Mouse (Mus musculus) embryonic facial prominence, embryonic 11.5 days (tissue): ENCODE results near the gene Krt77. TPM values are rescaled to one million over a fixed set of nuclear protein-coding genes. Genes with fewer than 3 reads are reported as not detected.

Experiments used
- ATAC-seq: fragments of 200-750 bp; cut with Nextera tagmentation; replicated peaks from 2 replicates; pipeline ENCODE4 v1.8.0; 2017; ENCODE audit warnings: low read depth; ENCODE audit not compliant: insufficient number of reproducible peaks, low FRiP score, low TSS enrichment
- DNase-seq: peaks from one replicate; pipeline ENCODE4 v3.0.0-alpha.2; 2015; ENCODE audit warnings: low spot score
- H3K27ac ChIP-seq: fragments of 300-500 bp; sonication (generic); replicated peaks from 2 replicates; pipeline ENCODE4 v1.5.1; 2014; ENCODE audit warnings: mild to moderate bottlenecking, low read depth, low read length, control low read depth
- H3K27me3 ChIP-seq: fragments of 300-500 bp; sonication (generic); 2 replicates; pipeline ENCODE4 v1.6.1; 2014; ENCODE audit warnings: mild to moderate bottlenecking, low read length, moderate library complexity, mixed read lengths; ENCODE audit not compliant: control insufficient read depth, insufficient read depth
- H3K36me3 ChIP-seq: fragments of 300-500 bp; sonication (generic); replicated peaks from 2 replicates; pipeline ENCODE4 v1.6.1; 2014; ENCODE audit warnings: low read depth, mild to moderate bottlenecking, low read length, moderate library complexity, mixed read lengths; ENCODE audit not compliant: control insufficient read depth, insufficient read depth
- H3K4me1 ChIP-seq: fragments of 300-500 bp; sonication (generic); 2 replicates; pipeline ENCODE4 v1.6.1; 2014; ENCODE audit warnings: low read length, mixed read lengths; ENCODE audit not compliant: control insufficient read depth, insufficient read depth
- H3K4me2 ChIP-seq: fragments of 300-500 bp; sonication (generic); 2 replicates; pipeline ENCODE4 v1.6.1; 2014; ENCODE audit warnings: low read depth, mild to moderate bottlenecking, control low read depth, low read length, moderate library complexity
- H3K4me3 ChIP-seq: fragments of 300-500 bp; sonication (generic); 2 replicates; pipeline ENCODE4 v1.5.1; 2014; ENCODE audit warnings: low read depth, low read length, control low read depth
- H3K9ac ChIP-seq: fragments of 300-500 bp; sonication (generic); replicated peaks from 2 replicates; pipeline ENCODE4 v1.6.1; 2014; ENCODE audit warnings: mild to moderate bottlenecking, control low read depth, low read length
- H3K9me3 ChIP-seq: fragments of 300-500 bp; sonication (generic); replicated peaks from 2 replicates; pipeline ENCODE4 v1.6.1; 2016; ENCODE audit warnings: mild to moderate bottlenecking, low read length, inconsistent platforms, mixed read lengths; ENCODE audit not compliant: control insufficient read depth
- WGBS: fragments of 180-500 bp; shearing (Covaris S2); extraction: QIAGEN DNeasy Blood & Tissue Kit; methylation state at CpG from one replicate; pipeline ENCODE4 v1.1.7; 2014; 5-methylcytosine and 5-hydroxymethylcytosine counted together
- polyA plus RNA-seq: library from polyadenylated mRNA; unstranded; fragments of >200 nt; fragmentation: Nextera tagmentation; extraction: Ambion mirVana; gene quantifications from 2 replicates; pipeline ENCODE4 v1.2.1, GENCODE M21; 2014

Gene Krt77
- polyA plus RNA-seq, 1 experiment from 2014 or later, result not detected

DNA sequence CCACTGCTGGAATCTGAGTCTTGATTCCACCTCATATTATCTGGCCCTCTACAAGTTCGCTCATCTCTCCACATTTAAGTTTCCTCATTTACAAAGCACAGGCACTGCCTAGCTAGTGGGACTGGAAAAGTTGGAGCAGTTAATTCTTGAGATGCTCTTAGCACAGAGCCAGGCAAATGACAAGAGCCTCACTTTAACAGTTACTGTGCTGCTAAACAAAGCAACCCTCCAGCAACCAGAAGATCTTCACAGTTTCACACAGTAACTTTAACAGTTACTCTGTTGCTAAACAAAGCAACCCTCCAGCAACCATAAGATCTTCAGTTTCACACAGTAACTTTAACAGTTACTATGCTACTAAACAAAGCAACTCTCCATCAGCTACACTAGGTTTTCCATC is 4.9 kb upstream of the Krt77 start:
- Histone ChIP-seq H3K36me3 (no peaks in the 10 kb centered on the region), H3K4me1 (no peaks in the 10 kb centered on the region), H3K4me2 (no peak overlapping the region), H3K9me3 (no peaks in the 10 kb centered on the region), H3K27me3 (no peaks in the 10 kb centered on the region), H3K4me3 (no peak overlapping the region), H3K27ac (no peak overlapping the region), H3K9ac (no peak overlapping the region)
- ATAC-seq (no peak), DNase-seq (no peak)
- 82% methylated on average over 1 of the region's 1 CpGs for WGBS

DNA sequence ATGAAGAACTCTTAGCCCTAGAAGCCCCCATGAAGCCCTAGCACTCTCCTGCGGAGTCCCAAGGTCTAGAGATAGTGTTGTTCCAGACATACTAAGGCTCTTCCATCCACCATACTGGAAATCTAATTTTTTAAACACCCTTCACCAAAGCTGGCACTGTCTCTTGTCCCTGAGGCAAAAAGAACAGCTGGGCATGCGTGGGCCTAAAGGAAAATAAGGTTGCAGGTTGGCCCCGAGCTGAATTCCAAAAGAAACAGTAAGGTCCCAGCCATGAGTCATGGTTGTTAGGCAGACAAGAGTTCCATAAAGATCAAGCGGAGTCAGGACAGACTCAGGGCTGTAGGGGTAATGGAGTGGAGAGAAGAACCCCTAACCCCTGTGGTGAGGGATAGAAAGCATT is 3.7 kb upstream of the Krt77 start:
- Histone ChIP-seq H3K9me3 (no peaks in the 10 kb centered on the region), H3K9ac (no peak overlapping the region), H3K4me1 (no peaks in the 10 kb centered on the region), H3K4me2 (no peak overlapping the region), H3K4me3 (no peak overlapping the region), H3K27me3 (no peaks in the 10 kb centered on the region), H3K36me3 (no peaks in the 10 kb centered on the region), H3K27ac (no peak overlapping the region)
- ATAC-seq (no peak), DNase-seq (no peak)
- whole genome bisulfite sequencing, result 64% methylated on average over 4 of the region's 4 CpGs

DNA sequence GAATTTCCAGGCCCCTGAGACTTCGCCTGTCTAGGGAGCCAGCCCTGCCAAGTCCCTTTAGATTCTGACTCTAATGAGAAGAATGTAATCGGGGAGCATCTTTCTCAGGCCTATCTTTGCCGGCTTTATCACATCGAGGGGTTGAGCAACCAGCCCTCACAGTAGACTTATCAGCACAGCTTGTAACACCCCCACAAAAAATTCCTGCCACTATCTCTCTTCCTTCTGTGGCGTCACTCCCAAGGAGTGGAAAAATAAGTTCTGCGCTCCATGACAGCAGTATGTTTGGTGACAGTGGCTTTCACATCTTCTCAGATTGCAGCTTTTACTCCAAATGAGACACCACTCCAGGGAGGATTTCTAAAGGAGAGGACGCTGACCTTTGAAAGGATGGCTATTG is 2.8 kb downstream of the Krt77 start:
- Histone ChIP-seq H3K36me3 (no peaks in the 10 kb centered on the region), H3K4me3 (no peak overlapping the region), H3K4me2 (no peak overlapping the region), H3K27me3 (no peaks in the 10 kb centered on the region), H3K4me1 (no peaks in the 10 kb centered on the region), H3K9me3 (no peaks in the 10 kb centered on the region), H3K27ac (no peak overlapping the region), H3K9ac (no peak overlapping the region)
- DNase-seq, result no peak
- 82% methylated on average over 7 of the region's 7 CpGs for WGBS
- no peak for ATAC-seq

DNA sequence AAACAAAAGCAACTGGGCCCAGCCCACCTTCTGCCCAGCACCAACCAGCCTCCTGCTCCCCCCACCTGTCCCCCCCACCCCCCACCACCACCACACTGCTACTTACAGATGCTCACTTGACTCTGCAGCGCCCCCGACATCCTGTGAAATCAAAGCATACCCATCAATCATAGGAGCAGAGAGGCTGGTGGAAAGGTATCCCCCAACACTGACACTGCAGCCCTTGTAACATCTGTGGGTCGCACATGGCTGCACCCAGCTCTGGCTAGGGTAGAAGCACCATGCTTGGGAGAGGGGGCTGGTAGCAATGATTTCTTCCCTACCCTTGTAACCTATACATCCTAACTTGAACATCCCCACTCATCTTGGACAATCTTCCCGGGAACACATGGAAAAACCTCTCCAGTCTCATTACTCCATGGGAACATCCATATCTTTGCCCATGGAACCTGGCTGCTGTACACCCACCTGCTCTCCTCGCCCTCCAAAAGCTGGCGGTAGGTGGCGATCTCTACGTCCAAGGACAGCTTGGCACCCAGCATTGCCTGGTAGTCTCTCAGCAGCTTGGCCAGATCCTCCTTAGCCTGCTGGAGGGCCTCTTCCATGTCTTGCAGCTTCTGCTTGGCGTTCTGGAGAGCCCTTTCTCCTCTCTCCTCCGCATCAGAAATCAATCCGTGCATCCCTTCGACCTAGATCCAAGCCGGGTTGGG is 8.9 kb downstream of the Krt77 start:
- Histone ChIP-seq H3K36me3 (no peaks in the 10 kb centered on the region), H3K27me3 (peaks cover 15% of the 10 kb centered on the region), H3K9ac (no peak overlapping the region), H3K27ac (no peak overlapping the region), H3K4me3 (no peak overlapping the region), H3K9me3 (no peaks in the 10 kb centered on the region), H3K4me2 (no peak overlapping the region), H3K4me1 (no peaks in the 10 kb centered on the region)
- 59% methylated on average over 13 of the region's 13 CpGs for WGBS
- DNase-seq (peak; percentile 8), ATAC-seq (no peak)

DNA sequence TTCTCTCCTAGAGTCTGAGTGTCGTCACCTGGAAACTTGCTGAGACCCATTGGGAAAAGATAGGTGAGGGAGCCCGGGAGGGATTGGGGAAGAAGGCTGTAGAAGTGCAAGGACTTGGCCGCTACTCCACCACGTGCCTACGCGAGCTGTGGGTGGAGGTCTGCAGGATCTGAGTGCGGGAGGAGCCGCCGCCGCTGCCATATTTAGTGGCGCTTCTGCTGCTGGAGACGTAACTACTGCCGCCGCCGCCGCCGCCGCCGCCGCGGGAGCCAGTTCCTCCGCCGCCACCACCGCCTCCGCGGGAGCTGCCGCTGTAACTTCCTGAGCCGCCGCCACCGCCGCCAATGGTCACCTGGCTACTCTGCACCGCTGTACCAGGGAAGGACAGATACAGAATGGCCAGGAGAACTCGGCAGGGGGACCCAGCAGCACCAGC is 9.8 kb downstream of the Krt77 start:
- DNase-seq, result peak; percentile 55
- Histone ChIP-seq H3K4me2 (peak overlapping the region; percentile 79), H3K4me1 (no peaks in the 10 kb centered on the region), H3K9me3 (no peaks in the 10 kb centered on the region), H3K27ac (no peak overlapping the region), H3K36me3 (no peaks in the 10 kb centered on the region), H3K27me3 (peaks cover 15% of the 10 kb centered on the region), H3K9ac (peak overlapping the region; percentile 54), H3K4me3 (peak overlapping the region; percentile 36)
- under 1% methylated on average over 33 of the region's 33 CpGs for WGBS
- no peak for ATAC-seq

DNA sequence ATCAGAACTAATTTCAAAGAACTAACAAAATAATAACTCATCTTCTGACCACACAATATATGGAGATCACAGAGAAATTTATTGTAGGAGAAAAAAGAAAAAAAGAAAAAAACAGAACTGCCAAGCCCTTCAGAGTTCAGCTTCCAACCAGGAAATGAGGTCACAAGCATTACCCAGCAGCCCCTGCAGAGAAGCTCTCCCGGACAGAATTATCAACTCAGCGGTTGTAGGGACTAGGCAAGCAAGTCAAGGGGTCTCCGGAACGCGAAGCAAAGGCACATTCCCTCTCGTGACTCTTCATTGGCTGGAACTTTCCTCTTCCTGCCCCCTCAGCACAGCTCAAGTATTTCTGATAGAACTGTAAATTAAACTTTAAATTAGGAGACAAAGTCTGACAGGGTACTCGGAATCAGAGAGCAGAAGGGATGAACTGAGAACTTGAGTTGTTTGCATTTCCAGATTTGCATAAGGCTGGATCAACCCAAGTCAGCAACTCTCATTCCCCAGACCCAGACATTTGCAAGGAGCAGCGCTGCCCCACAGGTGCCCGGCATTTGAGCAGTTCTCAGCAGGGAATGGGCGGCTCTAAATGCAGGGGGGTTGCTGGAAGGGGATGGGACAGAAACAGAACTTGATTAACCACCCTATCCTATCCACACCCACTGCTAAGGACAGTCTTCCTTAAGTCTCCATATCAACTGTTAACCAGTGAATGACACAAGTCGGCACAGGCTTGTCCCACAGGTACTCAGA is 10.7 kb downstream of the Krt77 start:
- Histone ChIP-seq H3K9me3 (no peaks in the 10 kb centered on the region), H3K27me3 (peaks cover 15% of the 10 kb centered on the region), H3K4me2 (peak overlapping the region; percentile 79; the same call in 1 of the 2 replicates), H3K4me1 (no peaks in the 10 kb centered on the region), H3K4me3 (no peak overlapping the region), H3K36me3 (no peaks in the 10 kb centered on the region), H3K27ac (no peak overlapping the region), H3K9ac (no peak overlapping the region)
- ATAC-seq (no peak), DNase-seq (peak; percentile 9)
- 5% methylated on average over 11 of the region's 11 CpGs for WGBS

DNA sequence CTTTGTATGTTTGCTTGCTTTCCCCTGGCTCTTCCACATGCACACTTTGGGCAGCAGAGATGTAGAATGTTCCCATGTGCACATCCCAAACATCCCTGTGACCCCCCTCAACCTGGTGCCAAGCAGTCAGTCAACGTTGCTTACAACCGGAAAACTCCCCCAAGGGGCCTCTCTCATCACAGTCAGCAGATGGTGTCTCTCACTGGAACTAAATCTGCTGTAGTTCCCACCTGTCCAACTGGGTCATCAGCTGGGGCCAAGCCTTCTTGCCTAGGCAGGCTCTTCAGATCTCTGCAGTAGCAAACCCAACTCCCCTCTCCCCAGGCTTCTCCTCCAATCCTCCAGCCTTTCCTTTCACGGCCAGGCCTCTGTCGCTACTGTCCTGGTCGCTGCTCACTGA is 12.8 kb downstream of the Krt77 start:
- Histone ChIP-seq H3K27ac (no peak overlapping the region), H3K9me3 (no peaks in the 10 kb centered on the region), H3K4me1 (no peaks in the 10 kb centered on the region), H3K36me3 (no peaks in the 10 kb centered on the region), H3K4me2 (no peak overlapping the region), H3K27me3 (peaks cover 15% of the 10 kb centered on the region), H3K9ac (no peak overlapping the region), H3K4me3 (no peak overlapping the region)
- ATAC-seq (no peak), DNase-seq (no peak)
- WGBS, result 47% methylated on average over 5 of the region's 5 CpGs

DNA sequence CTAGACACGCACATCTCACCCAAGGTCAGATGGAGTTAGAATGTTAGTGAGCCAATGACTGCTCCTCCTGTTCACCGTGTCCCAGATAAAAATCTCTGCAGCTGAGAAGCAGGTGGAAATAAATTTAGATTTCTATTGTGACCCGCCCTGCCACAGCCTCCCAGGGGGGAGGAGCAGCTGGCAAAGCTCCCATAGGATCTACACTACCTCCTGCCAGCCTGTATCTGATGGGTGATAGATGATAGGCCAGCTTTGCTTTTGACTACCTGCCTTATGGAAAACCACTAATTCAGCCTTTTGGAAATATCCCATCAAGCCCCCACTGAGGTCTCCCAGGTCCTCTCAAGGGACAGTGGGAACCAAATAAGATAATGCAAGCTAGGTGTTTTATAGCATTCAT is 13.8 kb downstream of the Krt77 start:
- Histone ChIP-seq H3K9me3 (no peaks in the 10 kb centered on the region), H3K4me3 (no peak overlapping the region), H3K9ac (no peak overlapping the region), H3K4me2 (no peak overlapping the region), H3K36me3 (no peaks in the 10 kb centered on the region), H3K27me3 (peaks cover 14% of the 10 kb centered on the region), H3K27ac (no peak overlapping the region), H3K4me1 (no peaks in the 10 kb centered on the region)
- no peak for DNase-seq
- ATAC-seq, result no peak
- WGBS, result 77% methylated on average over 3 of the region's 3 CpGs
